Mouse (Mus musculus): ENCODE measurements at regions not wholly inside any gene's neighbourhood (a gene's known extent, or its start where the extent isn't known, plus 50 kb on each side); places are given as distances from the start of the nearest gene placed in this dataset.

GRCm38 (mm10) chr13:71333146-71333545, 491.5 kb upstream of the Adamts16 start:
- H3K4me1 ChIP-seq (ENCODE audit: control insufficient read depth, insufficient read depth, low read length): peaks cover 4% of the 10 kb centered on the region; the same call in 1 of the 2 replicates
- ATAC-seq (replicated peaks; ENCODE audit: insufficient number of reproducible peaks, low FRiP score, low TSS enrichment): no peak
- no peak overlapping the region for H3K4me2 ChIP-seq
- H3K9ac ChIP-seq (ENCODE audit: low read depth, low read length): no peak overlapping the region
- no peak overlapping the region for H3K27ac ChIP-seq (ENCODE audit: low read depth, low read length)
- no peaks in the 10 kb centered on the region for H3K27me3 ChIP-seq (ENCODE audit: control insufficient read depth, insufficient read depth, low read length)
- no peaks in the 10 kb centered on the region for H3K36me3 ChIP-seq (ENCODE audit: control insufficient read depth, insufficient read depth, low read length)
- WGBS (ENCODE audit: insufficient replicate concordance): 74% methylated on average over 4 of the region's 4 CpGs
- H3K4me3 ChIP-seq (ENCODE audit: low read depth, low read length): no peak overlapping the region
- no peaks in the 10 kb centered on the region for H3K9me3 ChIP-seq (replicated peaks; ENCODE audit: control insufficient read depth, low read length)

GRCm38 (mm10) chr13:71330321-71330720, 488.7 kb upstream of the Adamts16 start:
- Histone ChIP-seq H3K4me1 (ENCODE audit: control insufficient read depth, insufficient read depth, low read length) (peaks cover 6% of the 10 kb centered on the region; the same call in 1 of the 2 replicates), H3K4me3 (ENCODE audit: low read depth, low read length) (no peak overlapping the region), H3K27ac (ENCODE audit: low read depth, low read length) (no peak overlapping the region), H3K9me3 (replicated peaks; ENCODE audit: control insufficient read depth, low read length) (no peaks in the 10 kb centered on the region), H3K27me3 (ENCODE audit: control insufficient read depth, insufficient read depth, low read length) (no peaks in the 10 kb centered on the region), H3K4me2 (no peak overlapping the region), H3K9ac (ENCODE audit: low read depth, low read length) (no peak overlapping the region), H3K36me3 (ENCODE audit: control insufficient read depth, insufficient read depth, low read length) (no peaks in the 10 kb centered on the region)
- 28% methylated on average over 6 of the region's 6 CpGs for WGBS (ENCODE audit: insufficient replicate concordance)
- ATAC-seq (replicated peaks; ENCODE audit: insufficient number of reproducible peaks, low FRiP score, low TSS enrichment): no peak

GRCm38 (mm10) chr13:71327802-71328753, 486.5 kb upstream of the Adamts16 start:
- peaks cover 6% of the 10 kb centered on the region; the same call in 1 of the 2 replicates for H3K4me1 ChIP-seq (ENCODE audit: control insufficient read depth, insufficient read depth, low read length)
- H3K9ac ChIP-seq (ENCODE audit: low read depth, low read length): no peak overlapping the region
- ATAC-seq (replicated peaks; ENCODE audit: insufficient number of reproducible peaks, low FRiP score, low TSS enrichment): no peak
- 44% methylated on average over 4 of the region's 4 CpGs for WGBS (ENCODE audit: insufficient replicate concordance)
- no peak overlapping the region for H3K4me2 ChIP-seq
- no peaks in the 10 kb centered on the region for H3K36me3 ChIP-seq (ENCODE audit: control insufficient read depth, insufficient read depth, low read length)
- no peak overlapping the region; the same call in 1 of the 2 replicates for H3K27ac ChIP-seq (ENCODE audit: low read depth, low read length)
- no peaks in the 10 kb centered on the region for H3K27me3 ChIP-seq (ENCODE audit: control insufficient read depth, insufficient read depth, low read length)
- no peak overlapping the region for H3K4me3 ChIP-seq (ENCODE audit: low read depth, low read length)
- no peaks in the 10 kb centered on the region for H3K9me3 ChIP-seq (replicated peaks; ENCODE audit: control insufficient read depth, low read length)

GRCm38 (mm10) chr13:71320489-71320888, 478.9 kb upstream of the Adamts16 start:
- H3K4me2 ChIP-seq: no peak overlapping the region
- WGBS (ENCODE audit: insufficient replicate concordance): 86% methylated on average over 3 of the region's 3 CpGs
- H3K36me3 ChIP-seq (ENCODE audit: control insufficient read depth, insufficient read depth, low read length): no peaks in the 10 kb centered on the region
- H3K9ac ChIP-seq (ENCODE audit: low read depth, low read length): no peak overlapping the region
- no peaks in the 10 kb centered on the region for H3K27me3 ChIP-seq (ENCODE audit: control insufficient read depth, insufficient read depth, low read length)
- H3K4me1 ChIP-seq (ENCODE audit: control insufficient read depth, insufficient read depth, low read length): no peaks in the 10 kb centered on the region
- ATAC-seq (replicated peaks; ENCODE audit: insufficient number of reproducible peaks, low FRiP score, low TSS enrichment): no peak
- H3K9me3 ChIP-seq (replicated peaks; ENCODE audit: control insufficient read depth, low read length): no peaks in the 10 kb centered on the region
- H3K4me3 ChIP-seq (ENCODE audit: low read depth, low read length): no peak overlapping the region
- H3K27ac ChIP-seq (ENCODE audit: low read depth, low read length): no peak overlapping the region

- no peaks in the 10 kb centered on the region for H3K27me3 ChIP-seq (ENCODE audit: control insufficient read depth, insufficient read depth, low read length)
- H3K4me1 ChIP-seq (ENCODE audit: control insufficient read depth, insufficient read depth, low read length): no peaks in the 10 kb centered on the region
- 84% methylated on average over 4 of the region's 4 CpGs for WGBS (ENCODE audit: insufficient replicate concordance)
- H3K9ac ChIP-seq (ENCODE audit: low read depth, low read length): no peak overlapping the region
- H3K27ac ChIP-seq (ENCODE audit: low read depth, low read length): no peak overlapping the region
- no peaks in the 10 kb centered on the region for H3K36me3 ChIP-seq (ENCODE audit: control insufficient read depth, insufficient read depth, low read length)
- H3K4me3 ChIP-seq (ENCODE audit: low read depth, low read length): no peak overlapping the region
- ATAC-seq (replicated peaks; ENCODE audit: insufficient number of reproducible peaks, low FRiP score, low TSS enrichment): no peak
- H3K9me3 ChIP-seq (replicated peaks; ENCODE audit: control insufficient read depth, low read length): no peaks in the 10 kb centered on the region
- no peak overlapping the region for H3K4me2 ChIP-seq
Measured at GRCm38 (mm10) chr13:71303956-71304355, 462.3 kb upstream of the Adamts16 start.

- 78% methylated on average over 2 of the region's 2 CpGs for WGBS (ENCODE audit: insufficient replicate concordance)
- Histone ChIP-seq H3K4me1 (ENCODE audit: control insufficient read depth, insufficient read depth, low read length) (no peaks in the 10 kb centered on the region), H3K36me3 (ENCODE audit: control insufficient read depth, insufficient read depth, low read length) (no peaks in the 10 kb centered on the region), H3K27me3 (ENCODE audit: control insufficient read depth, insufficient read depth, low read length) (no peaks in the 10 kb centered on the region), H3K9ac (ENCODE audit: low read depth, low read length) (no peak overlapping the region), H3K4me2 (no peak overlapping the region), H3K27ac (ENCODE audit: low read depth, low read length) (no peak overlapping the region), H3K4me3 (ENCODE audit: low read depth, low read length) (no peak overlapping the region), H3K9me3 (replicated peaks; ENCODE audit: control insufficient read depth, low read length) (no peaks in the 10 kb centered on the region)
- ATAC-seq (replicated peaks; ENCODE audit: insufficient number of reproducible peaks, low FRiP score, low TSS enrichment): no peak
Measured at GRCm38 (mm10) chr13:71275991-71276390, 434.4 kb upstream of the Adamts16 start.

- WGBS (ENCODE audit: insufficient replicate concordance): 59% methylated on average over 3 of the region's 3 CpGs
Measured at GRCm38 (mm10) chr13:71274139-71274538, 432.5 kb upstream of the Adamts16 start.

GRCm38 (mm10) chr13:71273485-71273884, 431.9 kb upstream of the Adamts16 start:
- Histone ChIP-seq H3K9me3 (replicated peaks; ENCODE audit: control insufficient read depth, low read length) (no peaks in the 10 kb centered on the region), H3K27ac (ENCODE audit: low read depth, low read length) (no peak overlapping the region), H3K9ac (ENCODE audit: low read depth, low read length) (no peak overlapping the region), H3K36me3 (ENCODE audit: control insufficient read depth, insufficient read depth, low read length) (no peaks in the 10 kb centered on the region), H3K4me3 (ENCODE audit: low read depth, low read length) (no peak overlapping the region), H3K4me2 (no peak overlapping the region), H3K27me3 (ENCODE audit: control insufficient read depth, insufficient read depth, low read length) (no peaks in the 10 kb centered on the region), H3K4me1 (ENCODE audit: control insufficient read depth, insufficient read depth, low read length) (no peaks in the 10 kb centered on the region)
- ATAC-seq (replicated peaks; ENCODE audit: insufficient number of reproducible peaks, low FRiP score, low TSS enrichment): no peak
- WGBS (ENCODE audit: insufficient replicate concordance): 86% methylated on average over 5 of the region's 5 CpGs

More at GRCm38 (mm10) chr13:71274139-71274538, 432.5 kb upstream of the Adamts16 start:
- Histone ChIP-seq H3K4me3 (ENCODE audit: low read depth, low read length) (no peak overlapping the region), H3K27ac (ENCODE audit: low read depth, low read length) (no peak overlapping the region), H3K9ac (ENCODE audit: low read depth, low read length) (no peak overlapping the region), H3K9me3 (replicated peaks; ENCODE audit: control insufficient read depth, low read length) (no peaks in the 10 kb centered on the region), H3K4me2 (no peak overlapping the region), H3K4me1 (ENCODE audit: control insufficient read depth, insufficient read depth, low read length) (no peaks in the 10 kb centered on the region), H3K36me3 (ENCODE audit: control insufficient read depth, insufficient read depth, low read length) (no peaks in the 10 kb centered on the region), H3K27me3 (ENCODE audit: control insufficient read depth, insufficient read depth, low read length) (no peaks in the 10 kb centered on the region)
- ATAC-seq (replicated peaks; ENCODE audit: insufficient number of reproducible peaks, low FRiP score, low TSS enrichment): no peak

GRCm38 (mm10) chr13:71273067-71273466, 431.5 kb upstream of the Adamts16 start:
- WGBS (ENCODE audit: insufficient replicate concordance): 80% methylated on average over 1 of the region's 1 CpGs
- H3K4me2 ChIP-seq: no peak overlapping the region
- H3K9me3 ChIP-seq (replicated peaks; ENCODE audit: control insufficient read depth, low read length): no peaks in the 10 kb centered on the region
- no peak overlapping the region for H3K9ac ChIP-seq (ENCODE audit: low read depth, low read length)
- no peak for ATAC-seq (replicated peaks; ENCODE audit: insufficient number of reproducible peaks, low FRiP score, low TSS enrichment)
- H3K27ac ChIP-seq (ENCODE audit: low read depth, low read length): no peak overlapping the region
- H3K27me3 ChIP-seq (ENCODE audit: control insufficient read depth, insufficient read depth, low read length): no peaks in the 10 kb centered on the region
- H3K36me3 ChIP-seq (ENCODE audit: control insufficient read depth, insufficient read depth, low read length): no peaks in the 10 kb centered on the region
- H3K4me1 ChIP-seq (ENCODE audit: control insufficient read depth, insufficient read depth, low read length): no peaks in the 10 kb centered on the region
- no peak overlapping the region for H3K4me3 ChIP-seq (ENCODE audit: low read depth, low read length)
